Mouse (Mus musculus) kidney, embryonic 14.5 days (tissue): Measurements from ENCODE around the gene Slc25a12. TPM values are rescaled to one million over a fixed set of nuclear protein-coding genes. Genes with fewer than 3 reads are reported as not detected.

Experiments used
- ATAC-seq: fragments of 200-750 bp; cut with Nextera tagmentation; 2 replicates; pipeline ENCODE4 v1.8.0; 2017; ENCODE audit warnings: moderate number of reproducible peaks, mild to moderate bottlenecking, moderate TSS enrichment, moderate library complexity; ENCODE audit not compliant: low FRiP score, low TSS enrichment
- H3K27ac ChIP-seq: fragments of 300-500 bp; sonication (generic); 2 replicates; pipeline ENCODE4 v1.5.1; 2014; ENCODE audit warnings: low read depth, mild to moderate bottlenecking, low read length, moderate library complexity, mixed read lengths
- H3K27me3 ChIP-seq: fragments of 300-500 bp; sonication (generic); 2 replicates; pipeline ENCODE4 v1.6.1; 2014; ENCODE audit warnings: mild to moderate bottlenecking, low read length; ENCODE audit not compliant: control insufficient read depth, insufficient read depth
- H3K36me3 ChIP-seq: fragments of 300-500 bp; sonication (generic); 2 replicates; pipeline ENCODE4 v1.6.1; 2014; ENCODE audit warnings: low read length, mixed read lengths; ENCODE audit not compliant: control insufficient read depth, insufficient read depth
- H3K4me1 ChIP-seq: fragments of 300-500 bp; sonication (generic); 2 replicates; pipeline ENCODE4 v1.6.1; 2014; ENCODE audit warnings: low read length, mixed read lengths; ENCODE audit not compliant: control insufficient read depth, insufficient read depth
- H3K4me2 ChIP-seq: fragments of 300-500 bp; sonication (generic); replicated peaks from 2 replicates; pipeline ENCODE4 v1.6.1; 2014; ENCODE audit warnings: low read depth, mild to moderate bottlenecking, low read length
- H3K4me3 ChIP-seq: fragments of 300-500 bp; sonication (generic); 2 replicates; pipeline ENCODE4 v1.5.1; 2014; ENCODE audit warnings: mild to moderate bottlenecking, low read length
- H3K9ac ChIP-seq: fragments of 300-500 bp; sonication (generic); 2 replicates; pipeline ENCODE4 v1.6.1; 2014; ENCODE audit warnings: low read depth, mild to moderate bottlenecking, low read length, moderate library complexity
- H3K9me3 ChIP-seq: fragments of 300-500 bp; sonication (generic); 2 replicates; pipeline ENCODE4 v1.6.1; 2016; ENCODE audit warnings: low read length; ENCODE audit not compliant: control insufficient read depth
- WGBS: fragments of 180-500 bp; shearing (Covaris S2); extraction: QIAGEN DNeasy Blood & Tissue Kit; methylation state at CpG from one replicate; pipeline ENCODE4 v1.1.7; 2014; 5-methylcytosine and 5-hydroxymethylcytosine counted together
- polyA plus RNA-seq: library from polyadenylated mRNA; unstranded; fragments of >200 nt; fragmentation: Nextera tagmentation; extraction: Ambion mirVana; gene quantifications from 2 replicates; pipeline ENCODE4 v1.2.1, GENCODE M21; 2014

Slc25a12 gene
- polyA plus RNA-seq, 1 experiment from 2014 or later: 41.6 TPM

DNA sequence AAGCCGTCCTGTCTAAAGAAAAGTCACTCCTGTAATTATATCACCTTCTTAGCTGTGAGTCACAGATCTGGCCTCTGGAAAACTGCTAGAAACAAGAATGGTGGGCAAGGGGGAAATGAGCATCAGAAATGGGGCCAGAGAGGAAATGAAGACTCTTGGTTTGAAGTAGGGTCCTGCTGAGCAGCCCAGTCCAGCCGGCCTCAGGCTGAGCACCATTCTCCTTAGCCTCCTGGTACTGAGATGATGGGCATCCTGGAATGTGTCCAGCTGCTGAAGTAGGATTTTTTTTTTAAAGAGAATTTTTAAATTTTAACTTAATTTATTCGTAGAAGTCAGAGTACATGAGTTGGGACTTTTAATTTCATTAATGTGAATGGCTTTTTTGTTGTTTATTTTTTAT, 62.7 kb downstream of the Slc25a12 start:
- WGBS: 46% methylated on average over 3 of the region's 3 CpGs
- ATAC-seq: peak; percentile 60; the same call in 1 of the 2 replicates
- H3K4me3 ChIP-seq: no peak overlapping the region
- no peak overlapping the region for H3K4me2 ChIP-seq
- H3K27me3 ChIP-seq: no peaks in the 10 kb centered on the region
- H3K9ac ChIP-seq: no peak overlapping the region
- no peaks in the 10 kb centered on the region for H3K9me3 ChIP-seq
- H3K36me3 ChIP-seq: 0 out of 2 replicates have a peak, but pooled peaks cover 4% of the 10 kb centered on the region
- H3K27ac ChIP-seq: no peak overlapping the region
- peaks cover 13% of the 10 kb centered on the region for H3K4me1 ChIP-seq

DNA sequence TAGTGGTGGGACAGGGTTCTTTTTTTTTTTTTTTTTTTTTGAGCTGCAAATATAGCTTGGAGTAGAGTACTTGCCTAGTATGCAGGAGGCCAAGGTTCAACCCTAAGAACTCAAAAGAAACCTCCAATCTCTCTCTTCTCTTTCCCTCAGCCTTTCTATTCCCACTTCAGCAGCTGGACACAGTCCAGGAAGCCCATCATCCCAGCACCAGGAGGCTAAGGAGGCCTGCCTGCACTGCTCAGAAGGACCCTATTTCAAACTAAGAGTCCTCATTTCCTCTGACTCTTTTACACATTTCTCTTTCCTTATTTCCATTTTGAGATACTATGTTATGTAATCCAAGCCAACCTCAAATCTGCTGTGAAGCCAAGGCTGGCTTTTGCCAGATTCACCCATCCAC, 64.3 kb downstream of the Slc25a12 start:
- no peak overlapping the region for H3K27ac ChIP-seq
- no peak overlapping the region for H3K9ac ChIP-seq
- H3K4me3 ChIP-seq: no peak overlapping the region
- no peak overlapping the region for H3K4me2 ChIP-seq
- no peaks in the 10 kb centered on the region for H3K9me3 ChIP-seq
- ATAC-seq: peak; percentile 78
- peaks cover 13% of the 10 kb centered on the region for H3K4me1 ChIP-seq
- no peaks in the 10 kb centered on the region; the same call in 1 of the 2 replicates for H3K36me3 ChIP-seq
- no peaks in the 10 kb centered on the region for H3K27me3 ChIP-seq

DNA sequence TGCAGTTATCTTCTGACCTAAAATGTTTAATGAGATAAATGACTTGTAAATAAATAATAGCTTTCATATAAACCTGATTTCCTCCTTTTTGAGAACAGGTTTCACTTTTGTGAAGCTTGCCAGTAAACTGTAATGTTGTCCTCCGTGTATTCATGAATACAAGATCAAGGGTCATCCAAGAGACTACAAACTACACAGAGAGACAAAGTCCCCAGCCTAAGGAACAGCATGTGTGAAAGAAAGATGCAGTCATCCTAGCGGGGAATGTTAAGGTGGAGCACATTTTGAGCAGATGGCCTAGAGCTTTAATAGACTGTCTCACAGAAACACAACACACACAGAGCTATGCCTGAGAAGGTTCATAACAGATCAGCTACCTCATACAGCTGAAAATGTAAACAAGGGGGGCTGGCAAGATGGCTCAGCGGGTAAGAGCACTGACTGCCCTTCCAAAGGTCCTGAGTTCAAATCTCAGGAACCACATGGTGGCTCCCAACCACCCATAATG, 65.3 kb downstream of the Slc25a12 start:
- Histone ChIP-seq H3K4me1 (peaks cover 13% of the 10 kb centered on the region), H3K9me3 (no peaks in the 10 kb centered on the region), H3K27ac (no peak overlapping the region), H3K4me3 (no peak overlapping the region), H3K27me3 (no peaks in the 10 kb centered on the region), H3K36me3 (no peaks in the 10 kb centered on the region; the same call in 1 of the 2 replicates), H3K4me2 (no peak overlapping the region), H3K9ac (no peak overlapping the region)
- ATAC-seq: no peak
- WGBS: 71% methylated on average over 3 of the region's 3 CpGs

DNA sequence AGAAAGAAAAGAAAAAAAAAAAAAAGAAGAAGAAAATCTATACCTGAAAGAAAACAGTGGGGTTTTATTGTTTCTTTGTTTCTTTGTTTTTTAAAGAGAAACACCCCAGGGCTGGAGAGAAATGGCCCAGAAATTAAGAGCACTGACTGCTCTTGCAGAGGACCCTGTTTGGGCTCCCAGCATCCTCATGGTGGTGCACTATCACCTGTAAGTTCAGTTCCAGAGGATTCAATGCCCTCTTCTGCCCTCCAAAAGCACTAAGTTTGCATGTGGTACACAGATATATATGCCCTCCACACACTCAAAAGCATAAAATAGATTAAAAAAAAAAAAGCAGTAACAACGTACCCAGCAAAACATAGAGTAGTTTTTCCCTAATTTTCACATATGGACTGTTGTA, 68.8 kb downstream of the Slc25a12 start:
- Histone ChIP-seq H3K9ac (no peak overlapping the region), H3K36me3 (no peaks in the 10 kb centered on the region; the same call in 1 of the 2 replicates), H3K4me2 (no peak overlapping the region), H3K9me3 (no peaks in the 10 kb centered on the region), H3K27ac (no peak overlapping the region), H3K4me1 (peaks cover 7% of the 10 kb centered on the region; the same call in 1 of the 2 replicates), H3K27me3 (no peaks in the 10 kb centered on the region), H3K4me3 (no peak overlapping the region)
- WGBS: 85% methylated on average over 1 of the region's 1 CpGs
- ATAC-seq: no peak

DNA sequence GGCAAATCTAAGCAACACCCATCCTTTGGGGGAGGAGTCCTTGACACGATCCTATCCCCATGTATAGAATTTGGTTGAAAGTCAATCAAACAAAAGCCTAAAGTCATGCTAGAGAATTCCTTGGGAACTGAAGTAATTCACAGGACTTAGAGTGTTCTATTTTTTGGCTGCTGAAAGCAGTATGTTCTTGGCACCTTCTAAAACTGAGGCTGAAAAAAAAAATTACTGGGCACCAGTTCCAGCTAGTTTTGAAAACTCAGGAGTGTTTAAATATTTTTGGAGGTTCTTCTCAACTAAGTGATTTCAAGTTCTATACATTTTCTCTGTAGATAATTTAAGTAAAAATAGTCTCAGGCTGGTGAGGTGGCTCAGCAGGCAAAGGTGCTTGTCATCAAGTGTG, 70.0 kb downstream of the Slc25a12 start:
- Histone ChIP-seq H3K27ac (no peak overlapping the region), H3K4me2 (no peak overlapping the region), H3K9me3 (no peaks in the 10 kb centered on the region), H3K4me3 (no peak overlapping the region), H3K4me1 (no peaks in the 10 kb centered on the region), H3K36me3 (no peaks in the 10 kb centered on the region; the same call in 1 of the 2 replicates), H3K9ac (no peak overlapping the region), H3K27me3 (no peaks in the 10 kb centered on the region)
- 89% methylated on average over 1 of the region's 1 CpGs for WGBS
- ATAC-seq: no peak

DNA sequence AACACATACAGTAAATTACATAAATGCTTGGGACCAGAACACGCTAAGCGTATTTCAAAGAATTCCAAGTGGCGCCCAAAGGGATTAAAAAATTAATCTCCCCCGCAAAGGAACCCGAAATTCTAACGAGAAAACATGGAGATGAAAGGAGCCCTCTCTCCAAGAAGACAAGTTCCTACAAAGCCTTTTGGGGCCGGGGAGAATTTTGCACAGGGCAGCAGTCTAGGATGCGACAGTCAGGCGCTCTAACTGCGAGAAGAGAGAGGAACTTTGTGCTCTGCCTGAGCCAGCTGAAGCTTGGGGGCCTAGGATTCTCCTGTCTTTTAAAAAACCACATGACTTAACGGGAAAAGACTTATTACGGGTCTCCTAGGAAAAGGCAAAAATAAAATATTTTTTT, 71.7 kb downstream of the Slc25a12 start:
- ATAC-seq: no peak
- H3K36me3 ChIP-seq: no peaks in the 10 kb centered on the region; the same call in 1 of the 2 replicates
- peaks cover 7% of the 10 kb centered on the region; the same call in 1 of the 2 replicates for H3K4me1 ChIP-seq
- no peaks in the 10 kb centered on the region for H3K9me3 ChIP-seq
- H3K4me2 ChIP-seq: no peak overlapping the region
- H3K9ac ChIP-seq: no peak overlapping the region
- H3K27ac ChIP-seq: no peak overlapping the region
- no peaks in the 10 kb centered on the region for H3K27me3 ChIP-seq
- H3K4me3 ChIP-seq: no peak overlapping the region
- WGBS: 84% methylated on average over 12 of the region's 12 CpGs

DNA sequence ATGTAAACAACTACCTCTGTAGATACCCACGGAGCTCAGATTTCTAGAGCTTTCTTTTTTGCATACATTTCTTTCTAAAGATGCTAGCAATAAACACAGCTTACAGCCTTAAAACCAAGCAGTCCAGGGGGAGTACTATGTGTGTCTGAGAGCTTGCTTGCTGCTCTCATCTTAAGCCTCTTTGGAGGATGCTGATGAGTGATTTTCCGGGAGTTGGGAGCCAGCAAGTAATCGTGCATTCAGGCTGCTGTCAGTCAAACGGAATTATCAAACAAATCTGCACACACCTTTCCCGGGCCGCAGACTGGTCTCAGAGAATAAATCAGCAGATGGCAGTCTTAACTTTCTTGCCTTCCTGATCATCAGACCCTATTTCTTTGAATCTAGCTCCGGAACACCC, 73.1 kb downstream of the Slc25a12 start:
- no peak overlapping the region for H3K4me3 ChIP-seq
- H3K36me3 ChIP-seq: no peaks in the 10 kb centered on the region; the same call in 1 of the 2 replicates
- no peaks in the 10 kb centered on the region for H3K9me3 ChIP-seq
- H3K27me3 ChIP-seq: no peaks in the 10 kb centered on the region
- WGBS: 28% methylated on average over 7 of the region's 7 CpGs
- peaks cover 13% of the 10 kb centered on the region; the same call in 1 of the 2 replicates for H3K4me1 ChIP-seq
- no peak overlapping the region for H3K9ac ChIP-seq
- no peak overlapping the region for H3K4me2 ChIP-seq
- H3K27ac ChIP-seq: no peak overlapping the region
- no peak for ATAC-seq

DNA sequence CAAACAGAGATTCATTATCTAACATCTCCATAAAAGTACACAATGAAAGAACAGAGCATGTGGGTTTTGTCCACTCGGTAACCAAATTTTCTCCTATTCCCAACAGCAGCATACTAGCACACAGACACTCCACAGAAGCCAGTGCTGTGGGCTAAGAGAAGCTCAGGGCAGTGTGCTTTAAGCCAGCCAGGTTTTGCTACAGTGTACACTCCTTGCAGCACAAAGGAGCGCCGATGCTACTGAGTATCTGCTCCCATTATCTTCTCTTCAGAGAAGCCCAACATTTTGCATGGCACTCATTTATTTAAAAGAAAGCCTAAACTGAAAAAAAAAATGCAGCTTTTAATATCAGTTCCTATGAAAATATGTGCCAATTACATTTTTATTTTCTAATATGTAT, 73.6 kb downstream of the Slc25a12 start:
- 84% methylated on average over 3 of the region's 3 CpGs for WGBS
- no peaks in the 10 kb centered on the region for H3K9me3 ChIP-seq
- no peaks in the 10 kb centered on the region; the same call in 1 of the 2 replicates for H3K36me3 ChIP-seq
- H3K4me2 ChIP-seq: no peak overlapping the region
- no peak overlapping the region for H3K27ac ChIP-seq
- no peak overlapping the region for H3K4me3 ChIP-seq
- H3K27me3 ChIP-seq: no peaks in the 10 kb centered on the region
- no peak for ATAC-seq
- H3K9ac ChIP-seq: no peak overlapping the region
- peaks cover 13% of the 10 kb centered on the region; the same call in 1 of the 2 replicates for H3K4me1 ChIP-seq

DNA sequence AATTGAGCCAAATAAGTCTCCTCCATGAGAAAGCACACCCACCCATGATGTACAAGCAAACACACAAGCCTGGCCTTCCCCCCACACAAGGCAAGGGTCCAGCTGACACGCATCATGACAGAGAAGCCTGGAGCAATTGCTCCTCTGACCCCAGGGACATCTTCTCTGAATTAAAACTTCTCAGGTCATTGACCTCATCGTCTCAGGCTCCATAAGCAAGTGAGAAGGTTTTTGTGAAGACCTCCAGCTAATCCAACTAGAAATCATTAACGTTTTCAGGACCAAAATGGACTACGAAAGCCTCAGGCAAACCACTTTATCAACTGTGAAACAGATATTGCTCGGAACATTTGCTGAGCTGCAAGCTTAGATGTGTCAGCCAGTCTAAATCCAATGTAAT, 76.0 kb downstream of the Slc25a12 start:
- Histone ChIP-seq H3K27ac (no peak overlapping the region), H3K27me3 (no peaks in the 10 kb centered on the region), H3K4me3 (no peak overlapping the region), H3K4me2 (no peak overlapping the region), H3K36me3 (no peaks in the 10 kb centered on the region), H3K9ac (no peak overlapping the region), H3K4me1 (peaks cover 13% of the 10 kb centered on the region; the same call in 1 of the 2 replicates), H3K9me3 (no peaks in the 10 kb centered on the region)
- ATAC-seq: no peak; the same call in 1 of the 2 replicates
- 24% methylated on average over 5 of the region's 5 CpGs for WGBS
